ENCODE assay signal across 14 mouse cellular contexts in the genomic region with DNA sequence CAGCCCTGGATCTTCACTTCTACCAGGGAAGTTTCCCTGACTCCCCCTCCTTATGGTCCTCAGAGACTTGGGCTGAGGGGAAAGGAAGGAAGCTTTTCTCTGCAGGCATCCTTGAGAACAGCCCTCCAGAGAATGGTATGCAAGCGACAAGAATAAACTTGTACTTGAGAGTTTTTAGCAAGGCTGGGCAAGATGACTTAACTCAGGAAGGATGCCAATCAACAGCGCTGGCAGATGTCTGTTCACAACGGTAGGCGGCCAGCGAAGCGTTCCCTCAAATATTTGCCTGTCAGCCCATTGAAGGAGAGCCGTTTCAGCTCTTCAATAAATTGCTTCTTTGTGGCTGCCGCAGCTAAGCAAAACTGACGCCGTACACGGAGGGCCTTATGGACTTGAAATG.
DNase-seq lines count a peak whose midpoint lies in the region; ATAC-seq and TF ChIP-seq lines count a peak whose summit lies in the region.
"Had no signal": no experiment of that assay in that cellular context is flagged by ENCODE, and none has a peak within 500 bp of the region (broad histone marks: within the 10 kb centered on the region; RNA-seq: fewer than 3 reads in every experiment).

No protein-coding gene starts in this region.

- no peak overlapping the region for H3K4me2 ChIP-seq in lung, postnatal 0 days (replicated peaks; ENCODE audit: low read depth, low read length)
- H3K4me2 ChIP-seq in embryonic facial prominence, embryonic 14.5 days (ENCODE audit: low read depth, low read length) = no peak overlapping the region
- H3K4me2 ChIP-seq: midbrain, embryonic 13.5 days; stomach, embryonic 15.5 days had no signal

- no peak; the same call in 1 of the 2 replicates for ATAC-seq in lung, postnatal 0 days
- peak; percentile 37; the same call in 1 of the 2 replicates for ATAC-seq in embryonic facial prominence, embryonic 14.5 days (ENCODE audit: low read depth)
- ATAC-seq: CD4-positive, CD25-positive, alpha-beta regulatory T cell, adult 4 months; midbrain, embryonic 13.5 days had no signal

- H3K27ac ChIP-seq in lung, postnatal 0 days (ENCODE audit: low read length) = no peak overlapping the region
- no peak overlapping the region for H3K27ac ChIP-seq in embryonic facial prominence, embryonic 14.5 days (replicated peaks; ENCODE audit: low read depth, low read length)
- H3K27ac ChIP-seq: heart, adult 2 months; macrophage; midbrain, embryonic 13.5 days; stomach, embryonic 15.5 days had no signal

- no peak overlapping the region for H3K4me3 ChIP-seq in lung, postnatal 0 days (ENCODE audit: low read depth, low read length)
- no peak overlapping the region for H3K4me3 ChIP-seq in embryonic facial prominence, embryonic 14.5 days (ENCODE audit: low read depth, low read length)
- H3K4me3 ChIP-seq: heart, adult 2 months; midbrain, embryonic 13.5 days; stomach, embryonic 15.5 days had no signal

- peak; percentile 74 for DNase-seq in heart, adult 11 months
- no peak for DNase-seq in heart, postnatal 14 days
- DNase-seq in lung, postnatal 0 days (ENCODE audit: low spot score) = peak; percentile 11
- DNase-seq in lung, adult 18-20 months = no peak
- peak; percentile 60 for DNase-seq in embryonic facial prominence, embryonic 14.5 days (ENCODE audit: low spot score)
- peak; percentile 44 to 66 for DNase-seq in layer of hippocampus, adult 8-10 months (ENCODE audit: low spot score in 2 of 2)
- no peak for DNase-seq in spleen, postnatal 10 days (ENCODE audit: low spot score in 2 of 2)
- DNase-seq: adrenal gland, adult 8-10 months; cerebellum, adult 2 months; heart, adult 2 months had no signal

- H3K9me3 ChIP-seq in lung, postnatal 0 days (ENCODE audit: low read length) = no peaks in the 10 kb centered on the region
- no peaks in the 10 kb centered on the region for H3K9me3 ChIP-seq in embryonic facial prominence, embryonic 14.5 days (ENCODE audit: control insufficient read depth, low read length)
- H3K9me3 ChIP-seq: midbrain, embryonic 13.5 days; stomach, embryonic 15.5 days had no signal

- H3K4me1 ChIP-seq in lung, postnatal 0 days (ENCODE audit: insufficient read depth, low read depth, low read length) = no peaks in the 10 kb centered on the region
- no peaks in the 10 kb centered on the region for H3K4me1 ChIP-seq in embryonic facial prominence, embryonic 14.5 days (ENCODE audit: control insufficient read depth, insufficient read depth, low read length)
- H3K4me1 ChIP-seq: midbrain, embryonic 13.5 days; stomach, embryonic 15.5 days had no signal

- WGBS in lung, postnatal 0 days = 51% methylated on average over 11 of the region's 11 CpGs
- 80% methylated on average over 11 of the region's 11 CpGs for WGBS in embryonic facial prominence, embryonic 14.5 days

- no peaks in the 10 kb centered on the region for H3K36me3 ChIP-seq in lung, postnatal 0 days (ENCODE audit: insufficient read depth, low read length)
- no peaks in the 10 kb centered on the region for H3K36me3 ChIP-seq in embryonic facial prominence, embryonic 14.5 days (ENCODE audit: control insufficient read depth, insufficient read depth, low read length)
- H3K36me3 ChIP-seq: midbrain, embryonic 13.5 days; stomach, embryonic 15.5 days had no signal

- H3K27me3 ChIP-seq in lung, postnatal 0 days (replicated peaks; ENCODE audit: insufficient read depth, low read length) = no peaks in the 10 kb centered on the region
- no peaks in the 10 kb centered on the region for H3K27me3 ChIP-seq in embryonic facial prominence, embryonic 14.5 days (replicated peaks; ENCODE audit: control insufficient read depth, insufficient read depth, low read length)
- H3K27me3 ChIP-seq: midbrain, embryonic 13.5 days; stomach, embryonic 15.5 days had no signal

- TF ChIP-seq CTCF in lung, postnatal 0 days (IDR thresholded peaks at IDR 0.05) = no peak

- intact Hi-C loops in heart, postnatal 14 days (cut with DNase I) = no loop called here

- no peak for TF ChIP-seq EP300 in lung, postnatal 0 days (IDR thresholded peaks at IDR 0.05)

- H3K9ac ChIP-seq in lung, postnatal 0 days (replicated peaks; ENCODE audit: low read depth) = no peak overlapping the region
- no peak overlapping the region for H3K9ac ChIP-seq in embryonic facial prominence, embryonic 14.5 days (ENCODE audit: low read depth, low read length)
- H3K9ac ChIP-seq: midbrain, embryonic 13.5 days; stomach, embryonic 15.5 days had no signal

Comparison
In these comparisons a context has a peak if more than half of its experiments do, and no peak if none do; other contexts are left out.
1. DNase-seq: peak in heart, adult 11 months (single experiment), lung, postnatal 0 days (single experiment), embryonic facial prominence, embryonic 14.5 days (single experiment) and layer of hippocampus, adult 8-10 months (2 of 2); none in heart, postnatal 14 days (0 of 2), lung, adult 18-20 months (0 of 2) and spleen, postnatal 10 days (0 of 2).